Mouse (Mus musculus) megakaryocyte, embryonic 14.5 days (primary cell): ENCODE measurements around the gene Vps52.

ENCODE experiments used
- FLI1 ChIP-seq: IDR thresholded peaks from 2 replicates; pipeline ENCODE4 v1.6.1; 2012; ENCODE audit warnings: low read length, inconsistent platforms, mixed read lengths
- GATA1 ChIP-seq: IDR thresholded peaks from 3 replicates; pipeline ENCODE4 v1.6.1; 2012; ENCODE audit warnings: mixed read lengths, low read length, inconsistent platforms, borderline replicate concordance

DNA sequence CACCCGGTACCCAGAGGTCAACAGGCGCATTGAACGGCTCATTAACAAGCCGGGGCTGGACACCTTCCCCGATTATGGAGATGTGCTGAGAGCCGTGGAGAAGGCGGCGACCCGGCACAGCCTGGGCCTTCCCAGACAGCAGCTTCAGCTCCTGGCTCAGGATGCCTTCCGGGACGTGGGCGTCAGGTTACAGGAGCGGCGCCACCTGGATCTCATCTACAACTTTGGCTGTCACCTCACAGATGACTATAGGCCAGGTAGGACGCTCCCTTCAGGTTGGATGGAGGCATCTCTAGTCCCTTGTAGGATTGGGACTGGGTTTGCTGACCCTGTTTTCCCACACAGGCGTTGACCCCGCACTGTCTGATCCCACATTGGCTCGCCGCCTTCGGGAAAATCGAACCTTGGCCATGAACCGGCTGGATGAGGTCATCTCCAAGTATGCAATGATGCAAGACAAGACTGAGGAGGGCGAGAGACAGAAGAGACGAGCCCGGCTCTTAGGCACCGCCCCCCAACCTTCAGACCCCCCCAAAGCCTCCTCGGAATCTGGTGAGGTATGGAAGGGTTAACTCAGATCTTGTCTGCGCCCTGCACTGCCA is 43.7 kb upstream of the Vps52 start:
- TF ChIP-seq GATA1 (no peak), FLI1 (no peak)
